Mouse (Mus musculus): ENCODE data around the gene Olfr313. TPM values are rescaled to one million over a fixed set of nuclear protein-coding genes. Genes with fewer than 3 reads are reported as not detected.

Olfr313 gene
- total and polyA plus RNA-seq, 3 experiments, result not detected

DNA sequence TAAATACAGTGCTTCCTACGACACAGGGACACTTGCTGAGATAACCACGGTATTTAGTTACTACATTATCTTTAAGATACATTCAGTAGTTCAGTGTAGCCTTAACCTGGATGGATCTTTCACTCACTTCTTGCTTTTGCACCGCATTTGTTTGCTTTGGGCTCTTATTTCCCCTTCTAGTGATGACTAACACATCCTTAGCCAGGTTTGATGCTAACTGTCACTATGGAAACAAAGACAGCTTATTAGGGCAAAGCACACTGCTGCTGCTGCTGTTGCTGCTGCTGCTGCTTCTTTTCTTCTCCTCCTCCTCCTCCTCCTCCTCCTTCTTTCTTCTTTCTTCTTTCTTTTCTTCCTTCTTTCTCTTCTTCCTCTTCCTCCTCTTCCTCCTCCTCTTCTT lies 25.3 kb upstream of the Olfr313 start:
- Histone ChIP-seq H3K79me2 (ENCODE audit: control insufficient read depth, insufficient read depth, low read length, poor library complexity) (no peaks in the 10 kb centered on the region), H3K36me3 (ENCODE audit: control insufficient read depth in 1 of 2, insufficient read depth in 2 of 2, low read length in 2 of 2) (peaks cover 0 to 5% of the 10 kb centered on the region in 2 experiments; a peak in 2 of 4 replicates), H3K4me3 (ENCODE audit: control insufficient read depth in 1 of 2, insufficient read depth in 1 of 2, low read depth in 2 of 2, low read length in 2 of 2) (no peak overlapping the region), H3K27ac (ENCODE audit: control insufficient read depth, low read depth, low read length) (no peak overlapping the region), H3K9me3 (replicated peaks; ENCODE audit: insufficient read depth, low read length) (no peaks in the 10 kb centered on the region), H3K9ac (ENCODE audit: control insufficient read depth, low read depth, low read length, poor library complexity, severe bottlenecking) (no peak overlapping the region), H3K4me1 (ENCODE audit: control insufficient read depth in 1 of 2, insufficient read depth in 2 of 2, low read length in 2 of 2) (peaks cover 0 to 7% of the 10 kb centered on the region in 2 experiments; a peak in 2 of 4 replicates), H3K27me3 (ENCODE audit: control insufficient read depth in 1 of 2, insufficient read depth in 2 of 2, low read length in 2 of 2) (peaks cover 4 to 5% of the 10 kb centered on the region in 2 experiments; a peak in 2 of 4 replicates)
- TF ChIP-seq CHD1 (IDR thresholded peaks at IDR 0.05; ENCODE audit: low read depth, low read length) (no peak), RAD21 (IDR thresholded peaks at IDR 0.05; ENCODE audit: low read depth, low read length) (no peak), USF1 (IDR thresholded peaks at IDR 0.05; ENCODE audit: low read depth, low read length) (no peak), TBP (IDR thresholded peaks at IDR 0.05; ENCODE audit: low read depth, low read length) (no peak), MYC (IDR thresholded peaks at IDR 0.05; ENCODE audit: low read depth, low read length) (no peak), CHD2 (IDR thresholded peaks at IDR 0.05; ENCODE audit: low read length) (no peak), MAFK (IDR thresholded peaks at IDR 0.05; ENCODE audit: borderline replicate concordance, low read depth, low read length) (no peak), GABPA (IDR thresholded peaks at IDR 0.05; ENCODE audit: low read depth, low read length) (no peak), ZNF384 (IDR thresholded peaks at IDR 0.05; ENCODE audit: low read depth, low read length) (no peak), MXI1 (IDR thresholded peaks at IDR 0.05; ENCODE audit: low read depth, low read length) (no peak), MEF2A (IDR thresholded peaks at IDR 0.05; ENCODE audit: extremely low read depth, insufficient replicate concordance, low read depth, low read length, poor library complexity, severe bottlenecking) (no peak), ETS1 (IDR thresholded peaks at IDR 0.05; ENCODE audit: low read depth, low read length) (no peak), SMC3 (IDR thresholded peaks at IDR 0.05; ENCODE audit: low read depth, low read length) (no peak), RCOR1 (IDR thresholded peaks at IDR 0.05; ENCODE audit: low read depth, low read length) (no peak), ZKSCAN1 (IDR thresholded peaks at IDR 0.05; ENCODE audit: low read depth, low read length) (no peak), NRF1 (IDR thresholded peaks at IDR 0.05; ENCODE audit: insufficient read depth, low read depth, low read length, poor library complexity, severe bottlenecking) (no peak), ELF1 (IDR thresholded peaks at IDR 0.05; ENCODE audit: low read depth, low read length) (no peak)
- DNase-seq (ENCODE audit: low read depth, low spot score), result peak; percentile 56

DNA sequence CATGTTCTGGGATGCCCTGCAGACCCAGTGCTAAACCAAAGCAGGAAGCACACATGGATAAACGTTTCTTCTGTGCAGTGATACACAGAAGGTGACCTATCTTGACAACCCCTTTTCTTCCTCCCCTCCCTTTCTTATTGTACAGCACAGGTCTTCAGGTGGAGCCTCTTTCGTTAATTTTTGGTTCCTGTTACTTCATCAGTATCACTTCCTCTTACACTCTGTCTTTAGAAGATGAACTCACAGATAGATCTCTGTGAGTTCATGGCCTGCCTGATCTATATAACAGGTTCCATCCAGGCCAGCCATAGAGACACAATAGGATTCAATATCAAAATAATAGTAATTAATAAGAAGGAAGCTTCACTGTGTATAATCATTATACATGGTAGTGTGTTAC lies 24.7 kb upstream of the Olfr313 start:
- TF ChIP-seq KAT2A (conservative IDR thresholded peaks at IDR 0.05; ENCODE audit: low read depth, low read length) (no peak), ZNF384 (IDR thresholded peaks at IDR 0.05; ENCODE audit: low read depth, low read length) (no peak), E2F4 (IDR thresholded peaks at IDR 0.05; ENCODE audit: borderline replicate concordance, low read depth, low read length) (no peak), MEF2A (IDR thresholded peaks at IDR 0.05; ENCODE audit: extremely low read depth, insufficient replicate concordance, low read depth, low read length, poor library complexity, severe bottlenecking) (no peak), ZC3H11A (IDR thresholded peaks at IDR 0.05; ENCODE audit: low read depth, low read length) (no peak), TBP (IDR thresholded peaks at IDR 0.05; ENCODE audit: low read depth, low read length) (no peak), ELF1 (IDR thresholded peaks at IDR 0.05; ENCODE audit: low read depth, low read length) (no peak), GABPA (IDR thresholded peaks at IDR 0.05; ENCODE audit: low read depth, low read length) (no peak)
- Histone ChIP-seq H3K9ac (ENCODE audit: control insufficient read depth, low read depth, low read length, poor library complexity, severe bottlenecking) (no peak overlapping the region), H3K36me3 (ENCODE audit: control insufficient read depth in 1 of 2, insufficient read depth in 2 of 2, low read length in 2 of 2) (peaks cover 0 to 5% of the 10 kb centered on the region in 2 experiments; a peak in 2 of 4 replicates), H3K27ac (ENCODE audit: control insufficient read depth, low read depth, low read length) (no peak overlapping the region), H3K4me3 (ENCODE audit: control insufficient read depth in 1 of 2, insufficient read depth in 1 of 2, low read depth in 2 of 2, low read length in 2 of 2) (no peak overlapping the region), H3K27me3 (ENCODE audit: control insufficient read depth in 1 of 2, insufficient read depth in 2 of 2, low read length in 2 of 2) (peaks cover 2 to 5% of the 10 kb centered on the region in 2 experiments; a peak in 2 of 4 replicates), H3K9me3 (replicated peaks; ENCODE audit: insufficient read depth, low read length) (no peaks in the 10 kb centered on the region), H3K79me2 (ENCODE audit: control insufficient read depth, insufficient read depth, low read length, poor library complexity) (no peaks in the 10 kb centered on the region), H3K4me1 (ENCODE audit: control insufficient read depth in 1 of 2, insufficient read depth in 2 of 2, low read length in 2 of 2) (peaks cover 0 to 7% of the 10 kb centered on the region in 2 experiments; a peak in 2 of 4 replicates)
- DNase-seq (ENCODE audit: low read depth, low spot score), result peak; percentile 31
